In the genomic region with DNA sequence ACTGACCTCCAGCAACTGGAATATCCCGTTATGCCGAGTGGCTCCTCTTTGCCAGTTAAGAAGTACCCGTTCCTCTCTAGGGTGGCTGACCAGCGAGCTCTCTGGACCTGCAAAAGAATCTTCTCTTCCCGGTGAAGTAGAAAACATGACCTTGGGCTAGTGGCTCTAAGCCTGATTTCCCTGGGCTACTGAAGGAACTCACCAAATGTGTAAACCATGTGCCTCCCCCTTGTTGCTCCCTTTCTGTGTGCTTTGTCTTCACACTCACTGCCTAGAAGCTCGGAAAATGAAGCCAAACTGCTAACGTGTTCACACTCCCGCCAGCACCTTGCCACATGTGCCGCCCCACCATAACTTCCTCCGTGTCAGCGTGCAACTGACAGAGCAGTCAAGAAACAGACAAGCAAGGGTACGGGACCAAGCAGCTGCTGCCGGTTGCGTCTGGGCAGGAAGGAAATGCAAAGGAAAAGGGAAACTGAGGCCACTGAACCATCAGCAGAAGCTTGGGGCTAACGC, we compare ENCODE assay signal across 12 mouse cellular contexts. TPM values are rescaled to one million over a fixed set of nuclear protein-coding genes. Genes with fewer than 3 reads are reported as not detected.
A peak's percentile ranks its signal among the peaks of the same experiment; 100 is the strongest.
DNase-seq lines count a peak whose midpoint lies in the region; ATAC-seq and TF ChIP-seq lines count a peak whose summit lies in the region.
"Had no signal": no experiment of that assay in that cellular context is flagged by ENCODE, and none has a peak within 500 bp of the region (broad histone marks: within the 10 kb centered on the region; RNA-seq: fewer than 3 reads in every experiment).

No protein-coding gene starts in this region.

- DNase-seq in kidney, postnatal 0 days (ENCODE audit: low spot score), result no peak
- DNase-seq in kidney, postnatal 36 days, result no peak
- DNase-seq in R1 (ENCODE audit: low read depth, low spot score), result peak; percentile 21
- DNase-seq in forebrain, postnatal 0 days, result no peak
- DNase-seq in neural tube, embryonic 10.5 days (ENCODE audit: extremely low spot score, low spot score), result peak; percentile 33
- DNase-seq in adrenal gland, postnatal 36 days, result no peak
- DNase-seq in right cerebral cortex, postnatal 36 days (ENCODE audit: low spot score in 2 of 2), result no peak

- no peaks in the 10 kb centered on the region for H3K4me1 ChIP-seq in kidney, postnatal 0 days (replicated peaks; ENCODE audit: insufficient read depth, low read length)
- no peaks in the 10 kb centered on the region for H3K4me1 ChIP-seq in forebrain, postnatal 0 days (ENCODE audit: insufficient read depth)
- H3K4me1 ChIP-seq: heart, embryonic 10.5 days; neural tube, embryonic 12.5 days; stomach, embryonic 15.5 days had no signal

- H3K4me2 ChIP-seq in kidney, postnatal 0 days (ENCODE audit: low read length), result no peak overlapping the region
- no peak overlapping the region for H3K4me2 ChIP-seq in forebrain, postnatal 0 days (ENCODE audit: low read depth)
- H3K4me2 ChIP-seq: liver, embryonic 11.5 days; neural tube, embryonic 12.5 days; stomach, embryonic 15.5 days had no signal

- H3K9me3 ChIP-seq in kidney, postnatal 0 days (replicated peaks; ENCODE audit: low read length), result no peaks in the 10 kb centered on the region
- no peaks in the 10 kb centered on the region for H3K9me3 ChIP-seq in forebrain, postnatal 0 days (ENCODE audit: low read length)
- H3K9me3 ChIP-seq: heart, embryonic 10.5 days; neural tube, embryonic 12.5 days; stomach, embryonic 15.5 days had no signal

- H3K4me3 ChIP-seq in kidney, postnatal 0 days (replicated peaks; ENCODE audit: low read depth, low read length), result no peak overlapping the region
- no peak overlapping the region for H3K4me3 ChIP-seq in forebrain, postnatal 0 days (ENCODE audit: low read depth, low read length)
- H3K4me3 ChIP-seq: heart, embryonic 10.5 days; left cerebral cortex, adult 2 months; neural tube, embryonic 12.5 days; stomach, embryonic 15.5 days had no signal

- H3K9ac ChIP-seq in kidney, postnatal 0 days (ENCODE audit: low read depth, low read length), result no peak overlapping the region
- H3K9ac ChIP-seq in forebrain, postnatal 0 days, result no peak overlapping the region
- H3K9ac ChIP-seq: neural tube, embryonic 12.5 days; stomach, embryonic 15.5 days had no signal

- H3K27me3 ChIP-seq in kidney, postnatal 0 days (ENCODE audit: insufficient read depth, low read length), result no peaks in the 10 kb centered on the region
- H3K27me3 ChIP-seq in forebrain, postnatal 0 days (ENCODE audit: insufficient read depth, low read length), result no peaks in the 10 kb centered on the region
- H3K27me3 ChIP-seq: neural tube, embryonic 12.5 days; stomach, embryonic 15.5 days had no signal

- no peak for TF ChIP-seq CTCF in kidney, postnatal 0 days (IDR thresholded peaks at IDR 0.05; ENCODE audit: low read depth)
- TF ChIP-seq CTCF in forebrain, postnatal 0 days (IDR thresholded peaks at IDR 0.05; ENCODE audit: low read depth), result no peak

- H3K27ac ChIP-seq in kidney, postnatal 0 days, result no peak overlapping the region
- no peak overlapping the region for H3K27ac ChIP-seq in forebrain, postnatal 0 days (ENCODE audit: low read depth, low read length)
- H3K27ac ChIP-seq: heart, embryonic 10.5 days; left cerebral cortex, adult 2 months; neural tube, embryonic 12.5 days; stomach, embryonic 15.5 days had no signal

- no peaks in the 10 kb centered on the region for H3K36me3 ChIP-seq in kidney, postnatal 0 days (ENCODE audit: insufficient read depth, low read length)
- no peaks in the 10 kb centered on the region for H3K36me3 ChIP-seq in forebrain, postnatal 0 days (ENCODE audit: insufficient read depth)
- H3K36me3 ChIP-seq: heart, embryonic 10.5 days; neural tube, embryonic 12.5 days; stomach, embryonic 15.5 days had no signal

- WGBS in kidney, postnatal 0 days, result 52% methylated on average over 15 of the region's 15 CpGs
- WGBS in forebrain, postnatal 0 days, result 67% methylated on average over 15 of the region's 15 CpGs

- ATAC-seq in kidney, postnatal 0 days (replicated peaks; ENCODE audit: low FRiP score, low read depth), result 0 out of 2 replicates have a peak, but pooled peaks have one; percentile 21
- peak; percentile 17; the same call in 1 of the 2 replicates for ATAC-seq in forebrain, postnatal 0 days

RNA-seq across cellular contexts. Expression of a gene that starts 47.9 kb away (rescaled TPM):
- polyA plus RNA-seq in kidney, postnatal 0 days (2015; fragmentation: Nextera tagmentation; extraction: Ambion mirVana), result 3.5 and 3.6 TPM in 2 replicates
- total RNA-seq in forebrain, postnatal 0 days (2014; rRNA removed), result 9.5 and 13.9 TPM in 2 replicates
- 3.0 and 4.9 TPM in 2 replicates for polyA plus RNA-seq in forebrain, postnatal 0 days (2015; fragmentation: Nextera tagmentation; extraction: Ambion mirVana)
- 10 to 100 TPM; 19.1 to 22.3 TPM for total RNA-seq in adrenal gland, postnatal 36 days (2021)

Comparison
In these comparisons a context has a peak if more than half of its experiments do, and no peak if none do; other contexts are left out.
1. DNase-seq: peak in R1 (single experiment) and neural tube, embryonic 10.5 days (single experiment); none in kidney, postnatal 0 days (single experiment), kidney, postnatal 36 days (0 of 2), forebrain, postnatal 0 days (single experiment), adrenal gland, postnatal 36 days (0 of 2) and right cerebral cortex, postnatal 36 days (0 of 2).